Mouse (Mus musculus) embryonic facial prominence, embryonic 14.5 days (tissue): ENCODE measurements around the gene Il18rap. TPM values are rescaled to one million over a fixed set of nuclear protein-coding genes. Genes with fewer than 3 reads are reported as not detected.

Experiments
- ATAC-seq: fragments of 200-750 bp; cut with Nextera tagmentation; 2 replicates; pipeline ENCODE4 v1.8.0; 2017; ENCODE audit warnings: low read depth, moderate number of reproducible peaks, moderate TSS enrichment
- DNase-seq: peaks from one replicate; pipeline ENCODE4 v3.0.0-alpha.2; 2015; ENCODE audit warnings: low spot score
- H3K27ac ChIP-seq: fragments of 300-500 bp; sonication (generic); replicated peaks from 2 replicates; pipeline ENCODE4 v1.5.1; 2014; ENCODE audit warnings: low read depth, mild to moderate bottlenecking, low read length, moderate library complexity
- H3K27me3 ChIP-seq: fragments of 300-500 bp; sonication (generic); replicated peaks from 2 replicates; pipeline ENCODE4 v1.6.1; 2014; ENCODE audit warnings: low read length; ENCODE audit not compliant: control insufficient read depth, insufficient read depth
- H3K36me3 ChIP-seq: fragments of 300-500 bp; sonication (generic); 2 replicates; pipeline ENCODE4 v1.6.1; 2014; ENCODE audit warnings: low read length, mixed read lengths; ENCODE audit not compliant: control insufficient read depth, insufficient read depth
- H3K4me1 ChIP-seq: fragments of 300-500 bp; sonication (generic); 2 replicates; pipeline ENCODE4 v1.6.1; 2014; ENCODE audit warnings: antibody characterized with exemption, low read length; ENCODE audit not compliant: control insufficient read depth, insufficient read depth
- H3K4me2 ChIP-seq: fragments of 300-500 bp; sonication (generic); 2 replicates; pipeline ENCODE4 v1.6.1; 2014; ENCODE audit warnings: low read depth, mild to moderate bottlenecking, low read length, moderate library complexity, mixed read lengths
- H3K4me3 ChIP-seq: fragments of 300-500 bp; sonication (generic); 2 replicates; pipeline ENCODE4 v1.5.1; 2014; ENCODE audit warnings: low read depth, mild to moderate bottlenecking, low read length
- H3K9ac ChIP-seq: fragments of 300-500 bp; sonication (generic); 2 replicates; pipeline ENCODE4 v1.6.1; 2014; ENCODE audit warnings: low read depth, mild to moderate bottlenecking, low read length, moderate library complexity, mixed read lengths
- H3K9me3 ChIP-seq: fragments of 300-500 bp; sonication (generic); 2 replicates; pipeline ENCODE4 v1.6.1; 2016; ENCODE audit warnings: low read length; ENCODE audit not compliant: control insufficient read depth
- WGBS: fragments of 180-500 bp; shearing (Covaris S2); extraction: QIAGEN DNeasy Blood & Tissue Kit; methylation state at CpG from one replicate; pipeline ENCODE4 v1.1.7; 2014; 5-methylcytosine and 5-hydroxymethylcytosine counted together
- polyA plus RNA-seq: library from polyadenylated mRNA; unstranded; fragments of >200 nt; fragmentation: Nextera tagmentation; extraction: Ambion mirVana; gene quantifications from 2 replicates; pipeline ENCODE4 v1.2.1, GENCODE M21; 2014

Il18rap gene
- polyA plus RNA-seq, 1 experiment from 2014 or later: 0.28 TPM

DNA sequence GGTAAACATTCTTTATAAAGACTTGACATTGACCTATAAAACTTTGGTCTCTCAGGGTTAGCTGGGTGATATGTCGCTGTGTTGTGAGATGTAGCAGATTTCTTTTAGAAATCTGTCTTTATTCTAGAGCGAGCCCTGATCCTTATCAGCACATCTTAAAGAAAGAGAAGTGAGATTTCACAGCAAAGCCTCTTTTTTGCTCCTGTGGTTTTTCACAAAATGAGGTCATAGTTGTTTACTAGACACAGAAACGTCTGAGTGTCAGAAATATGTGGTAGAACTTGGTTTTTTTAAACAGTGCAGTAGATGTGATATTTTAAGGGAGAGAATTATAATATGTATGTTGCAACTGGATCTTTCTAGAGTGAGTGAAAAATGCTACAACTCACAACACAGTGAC is 39.5 kb upstream of the Il18rap start:
- 59% methylated on average over 3 of the region's 3 CpGs for WGBS
- no peak for ATAC-seq
- H3K36me3 ChIP-seq: no peaks in the 10 kb centered on the region

GRCm38 (mm10) chr1:40476756-40477155 is 38.4 kb upstream of the Il18rap start:
- no peak overlapping the region for H3K27ac ChIP-seq
- H3K4me3 ChIP-seq: no peak overlapping the region
- WGBS: 56% methylated on average over 4 of the region's 4 CpGs
- H3K4me1 ChIP-seq: no peaks in the 10 kb centered on the region
- ATAC-seq (no peak), DNase-seq (no peak)
- no peak overlapping the region for H3K4me2 ChIP-seq
- H3K27me3 ChIP-seq: no peaks in the 10 kb centered on the region
- no peaks in the 10 kb centered on the region for H3K9me3 ChIP-seq
- H3K9ac ChIP-seq: no peak overlapping the region
- H3K36me3 ChIP-seq: no peaks in the 10 kb centered on the region

More for the DNA sequence above, 39.5 kb upstream of the Il18rap start:
- Histone ChIP-seq H3K9ac (no peak overlapping the region), H3K4me1 (no peaks in the 10 kb centered on the region), H3K27ac (no peak overlapping the region), H3K4me3 (no peak overlapping the region), H3K9me3 (no peaks in the 10 kb centered on the region), H3K4me2 (no peak overlapping the region), H3K27me3 (no peaks in the 10 kb centered on the region)
- DNase-seq: no peak

GRCm38 (mm10) chr1:40479505-40479923 is 35.6 kb upstream of the Il18rap start:
- Histone ChIP-seq H3K4me2 (no peak overlapping the region), H3K4me3 (no peak overlapping the region), H3K36me3 (no peaks in the 10 kb centered on the region), H3K9ac (no peak overlapping the region), H3K4me1 (no peaks in the 10 kb centered on the region), H3K27ac (no peak overlapping the region), H3K9me3 (no peaks in the 10 kb centered on the region), H3K27me3 (no peaks in the 10 kb centered on the region)
- WGBS: 68% methylated on average over 6 of the region's 6 CpGs
- ATAC-seq (no peak), DNase-seq (no peak)

DNA sequence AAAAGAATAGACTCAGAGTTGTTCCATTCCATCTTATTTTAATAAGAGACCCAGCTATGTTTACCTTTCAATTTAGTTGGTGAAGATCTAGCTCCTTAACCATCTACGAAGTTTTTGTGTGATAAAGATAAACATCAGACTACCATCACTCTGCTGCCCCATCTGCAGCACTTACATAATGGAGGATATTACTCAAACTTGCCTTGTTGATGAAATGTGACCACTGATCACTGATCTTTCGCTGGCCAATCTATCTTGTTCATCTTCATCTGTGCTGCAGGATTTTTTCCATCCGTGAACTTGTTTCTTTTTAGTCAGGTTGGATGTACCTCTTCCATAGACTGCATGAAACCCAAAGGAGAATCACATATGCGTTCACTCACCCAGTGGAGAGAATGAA is 20.6 kb upstream of the Il18rap start:
- no peaks in the 10 kb centered on the region for H3K36me3 ChIP-seq
- H3K4me2 ChIP-seq: no peak overlapping the region
- WGBS: 85% methylated on average over 4 of the region's 4 CpGs
- no peak overlapping the region for H3K27ac ChIP-seq
- no peaks in the 10 kb centered on the region for H3K4me1 ChIP-seq
- ATAC-seq (no peak), DNase-seq (no peak)
- no peak overlapping the region for H3K9ac ChIP-seq
- no peaks in the 10 kb centered on the region for H3K9me3 ChIP-seq
- no peaks in the 10 kb centered on the region for H3K27me3 ChIP-seq
- H3K4me3 ChIP-seq: no peak overlapping the region

GRCm38 (mm10) chr1:40499708-40500107 is 15.5 kb upstream of the Il18rap start:
- no peak overlapping the region for H3K4me2 ChIP-seq
- WGBS: 85% methylated on average over 1 of the region's 1 CpGs
- H3K27ac ChIP-seq: no peak overlapping the region
- no peak for ATAC-seq
- H3K27me3 ChIP-seq: no peaks in the 10 kb centered on the region
- DNase-seq: no peak
- H3K4me3 ChIP-seq: no peak overlapping the region
- no peak overlapping the region for H3K9ac ChIP-seq
- H3K36me3 ChIP-seq: no peaks in the 10 kb centered on the region
- no peaks in the 10 kb centered on the region for H3K9me3 ChIP-seq
- no peaks in the 10 kb centered on the region for H3K4me1 ChIP-seq

GRCm38 (mm10) chr1:40501126-40501525 is 14.0 kb upstream of the Il18rap start:
- H3K4me3 ChIP-seq: no peak overlapping the region
- ATAC-seq: no peak
- no peaks in the 10 kb centered on the region for H3K27me3 ChIP-seq
- H3K36me3 ChIP-seq: no peaks in the 10 kb centered on the region
- H3K4me2 ChIP-seq: no peak overlapping the region
- H3K9me3 ChIP-seq: no peaks in the 10 kb centered on the region
- no peaks in the 10 kb centered on the region for H3K4me1 ChIP-seq
- no peak for DNase-seq
- no peak overlapping the region for H3K9ac ChIP-seq
- 85% methylated on average over 4 of the region's 4 CpGs for WGBS
- no peak overlapping the region for H3K27ac ChIP-seq

DNA sequence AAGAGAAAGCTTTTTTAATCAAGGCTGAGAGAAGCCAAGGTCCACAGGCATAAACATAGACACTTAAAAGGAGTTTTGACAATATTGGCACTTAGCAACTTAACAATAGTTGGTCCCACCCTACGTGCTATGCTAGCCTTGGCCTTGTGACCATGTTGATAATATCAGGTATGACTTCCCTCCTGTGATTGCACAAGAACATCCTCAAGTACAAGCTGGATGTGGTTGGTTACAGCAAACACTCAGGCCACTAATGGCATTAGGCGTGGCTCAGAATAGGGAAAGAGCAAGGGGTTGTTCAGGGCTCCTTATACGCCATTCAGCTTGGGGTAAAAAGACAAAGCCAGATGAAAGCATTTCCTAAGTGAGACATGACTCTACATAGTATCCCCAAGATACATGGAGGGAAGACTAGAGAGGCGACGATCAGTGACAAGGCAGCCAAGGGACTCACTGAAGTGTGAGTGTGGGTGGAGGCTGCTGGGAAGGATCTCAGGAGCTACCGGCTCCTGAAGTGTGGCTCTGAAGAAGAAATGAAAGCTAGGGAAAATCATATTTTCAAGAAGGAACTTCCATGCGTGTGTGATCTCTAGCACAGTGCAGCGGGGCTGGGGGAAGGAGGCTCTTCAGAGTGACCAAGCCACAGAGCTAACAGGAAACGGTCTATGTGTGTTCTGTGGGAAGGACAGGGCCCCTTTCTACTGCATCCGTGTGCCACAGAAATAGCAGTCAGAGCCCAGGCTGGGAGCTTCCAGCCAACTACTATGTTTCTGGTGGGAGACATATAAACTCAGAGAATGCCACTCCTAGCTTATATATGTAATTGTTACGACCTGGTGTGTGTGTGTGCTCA is 13.4 kb upstream of the Il18rap start:
- Histone ChIP-seq H3K9ac (no peak overlapping the region), H3K4me2 (no peak overlapping the region), H3K27ac (no peak overlapping the region), H3K27me3 (no peaks in the 10 kb centered on the region), H3K9me3 (no peaks in the 10 kb centered on the region), H3K36me3 (no peaks in the 10 kb centered on the region), H3K4me3 (no peak overlapping the region), H3K4me1 (no peaks in the 10 kb centered on the region)
- ATAC-seq (no peak), DNase-seq (no peak)
- WGBS: 87% methylated on average over 11 of the region's 11 CpGs

DNA sequence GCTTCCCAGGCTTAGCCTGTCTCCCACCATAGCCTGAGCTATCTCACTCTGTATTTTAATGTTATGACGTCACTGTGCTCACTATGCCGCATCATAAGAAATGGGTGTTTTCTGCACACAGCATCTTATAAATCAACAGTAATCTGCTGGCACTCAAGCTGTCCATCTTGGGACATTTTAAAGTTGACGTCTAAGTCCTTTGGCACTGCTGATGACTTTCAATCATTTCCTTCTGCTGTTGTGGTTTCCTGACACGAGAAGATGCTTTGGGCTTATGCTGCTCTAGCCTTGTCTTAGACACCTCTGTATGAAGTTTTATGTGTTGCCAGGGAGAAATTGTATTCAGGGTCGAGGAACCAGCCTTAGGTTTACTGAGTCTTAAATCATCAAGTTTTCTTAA is 10.6 kb upstream of the Il18rap start:
- Histone ChIP-seq H3K36me3 (no peaks in the 10 kb centered on the region), H3K4me3 (no peak overlapping the region), H3K27ac (no peak overlapping the region), H3K9ac (no peak overlapping the region), H3K4me2 (no peak overlapping the region), H3K4me1 (no peaks in the 10 kb centered on the region), H3K27me3 (no peaks in the 10 kb centered on the region), H3K9me3 (no peaks in the 10 kb centered on the region)
- WGBS: 70% methylated on average over 5 of the region's 5 CpGs
- ATAC-seq (no peak), DNase-seq (no peak)

DNA sequence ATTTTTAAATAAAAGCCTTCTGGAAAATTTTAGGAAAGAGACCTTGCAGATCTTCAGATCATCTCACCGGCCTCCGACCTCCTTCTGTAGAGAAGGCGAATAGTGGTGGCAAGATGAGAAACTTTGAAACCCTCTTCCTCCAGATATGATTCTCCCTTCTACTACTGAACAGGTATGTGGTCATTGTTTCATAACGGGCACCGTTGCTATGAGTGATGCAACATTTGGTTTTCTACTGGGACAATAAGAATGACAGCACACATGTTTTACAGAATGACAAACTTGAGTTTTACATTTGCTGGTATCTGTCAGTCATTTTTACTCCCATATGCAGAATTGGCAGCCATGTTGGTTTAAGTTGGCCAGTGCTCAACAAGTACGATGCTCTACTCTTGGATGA is 1.2 kb downstream of the Il18rap start:
- Histone ChIP-seq H3K27me3 (no peaks in the 10 kb centered on the region), H3K4me3 (no peak overlapping the region), H3K4me2 (no peak overlapping the region), H3K4me1 (no peaks in the 10 kb centered on the region), H3K36me3 (no peaks in the 10 kb centered on the region), H3K9me3 (no peaks in the 10 kb centered on the region), H3K9ac (no peak overlapping the region), H3K27ac (no peak overlapping the region)
- 89% methylated on average over 6 of the region's 6 CpGs for WGBS
- no peak for DNase-seq
- no peak for ATAC-seq
